Mouse (Mus musculus) heart, embryonic 16.5 days (tissue): ENCODE results near the gene Wrap73. TPM values are rescaled to one million over a fixed set of nuclear protein-coding genes. Genes with fewer than 3 reads are reported as not detected.
A peak's percentile ranks its signal among the peaks of the same experiment; 100 is the strongest.

Experiments used
- ATAC-seq: fragments of 200-750 bp; cut with Nextera tagmentation; replicated peaks from 2 replicates; pipeline ENCODE4 v1.8.0; 2017; ENCODE audit warnings: moderate number of reproducible peaks; ENCODE audit not compliant: insufficient read depth, low FRiP score; ENCODE audit errors: extremely low read depth
- H3K27ac ChIP-seq: fragments of 300-500 bp; sonication (generic); 2 replicates; pipeline ENCODE4 v1.5.1; 2014; ENCODE audit warnings: mild to moderate bottlenecking, low read length, control low read depth, moderate library complexity
- H3K27me3 ChIP-seq: fragments of 300-500 bp; sonication (generic); 2 replicates; pipeline ENCODE4 v1.6.1; 2014; ENCODE audit warnings: low read length, mixed read lengths; ENCODE audit not compliant: control insufficient read depth, insufficient read depth
- H3K36me3 ChIP-seq: fragments of 300-500 bp; sonication (generic); 2 replicates; pipeline ENCODE4 v1.6.1; 2014; ENCODE audit not compliant: control insufficient read depth, insufficient read depth
- H3K4me1 ChIP-seq: fragments of 300-500 bp; sonication (generic); 2 replicates; pipeline ENCODE4 v1.6.1; 2014; ENCODE audit warnings: low read length, mixed read lengths; ENCODE audit not compliant: control insufficient read depth, insufficient read depth
- H3K4me2 ChIP-seq: fragments of 300-500 bp; sonication (generic); 2 replicates; pipeline ENCODE4 v1.6.1; 2014; ENCODE audit warnings: low read depth, mild to moderate bottlenecking, control low read depth, low read length
- H3K4me3 ChIP-seq: fragments of 300-500 bp; sonication (generic); 2 replicates; pipeline ENCODE4 v1.5.1; 2014; ENCODE audit warnings: mild to moderate bottlenecking, control low read depth, low read length
- H3K9ac ChIP-seq: fragments of 300-500 bp; sonication (generic); 2 replicates; pipeline ENCODE4 v1.6.1; 2014; ENCODE audit warnings: low read length, control low read depth
- H3K9me3 ChIP-seq: fragments of 300-500 bp; sonication (generic); replicated peaks from 2 replicates; pipeline ENCODE4 v1.6.1; 2016; ENCODE audit warnings: low read length; ENCODE audit not compliant: control insufficient read depth
- WGBS: fragments of 180-500 bp; shearing (Covaris S2); extraction: QIAGEN DNeasy Blood & Tissue Kit; methylation state at CpG from one replicate; pipeline ENCODE4 v1.1.7; 2014; 5-methylcytosine and 5-hydroxymethylcytosine counted together
- polyA plus RNA-seq: library from polyadenylated mRNA; unstranded; fragments of >200 nt; fragmentation: Nextera tagmentation; extraction: Ambion mirVana; gene quantifications from 2 replicates; pipeline ENCODE4 v1.2.1, GENCODE M21; 2015

Wrap73 gene
- polyA plus RNA-seq, 1 experiment from 2014 or later: 23.5 TPM

- Histone ChIP-seq H3K36me3 (no peaks in the 10 kb centered on the region), H3K9ac (peak overlapping the region; percentile 17; the same call in 1 of the 2 replicates), H3K4me2 (no peak overlapping the region), H3K4me3 (no peak overlapping the region), H3K9me3 (no peaks in the 10 kb centered on the region), H3K27me3 (no peaks in the 10 kb centered on the region), H3K4me1 (peaks cover 20% of the 10 kb centered on the region), H3K27ac (peak overlapping the region; percentile 58; the same call in 1 of the 2 replicates)
- 65% methylated on average over 6 of the region's 6 CpGs for WGBS
- ATAC-seq: no peak
Measured at GRCm38 (mm10) chr4:154209054-154209453, 66.9 kb downstream of the Wrap73 start.

- Histone ChIP-seq H3K9me3 (no peaks in the 10 kb centered on the region), H3K4me3 (no peak overlapping the region), H3K27ac (peak overlapping the region; percentile 61), H3K4me2 (no peak overlapping the region), H3K9ac (no peak overlapping the region), H3K36me3 (no peaks in the 10 kb centered on the region), H3K4me1 (peaks cover 22% of the 10 kb centered on the region), H3K27me3 (no peaks in the 10 kb centered on the region)
- ATAC-seq: no peak
- 25% methylated on average over 3 of the region's 3 CpGs for WGBS
Measured at GRCm38 (mm10) chr4:154209825-154210224, 67.7 kb downstream of the Wrap73 start.

- no peak overlapping the region for H3K27ac ChIP-seq
- H3K4me3 ChIP-seq: no peak overlapping the region
- H3K36me3 ChIP-seq: no peaks in the 10 kb centered on the region
- no peak for ATAC-seq
- H3K9me3 ChIP-seq: no peaks in the 10 kb centered on the region
- no peak overlapping the region for H3K4me2 ChIP-seq
- 80% methylated on average over 13 of the region's 13 CpGs for WGBS
- no peaks in the 10 kb centered on the region for H3K27me3 ChIP-seq
- H3K4me1 ChIP-seq: peaks cover 18% of the 10 kb centered on the region
- H3K9ac ChIP-seq: no peak overlapping the region
Measured at GRCm38 (mm10) chr4:154211459-154211858, 69.3 kb downstream of the Wrap73 start.

- Histone ChIP-seq H3K4me3 (no peak overlapping the region), H3K4me2 (peak overlapping the region; percentile 3; the same call in 1 of the 2 replicates), H3K27me3 (no peaks in the 10 kb centered on the region), H3K9me3 (no peaks in the 10 kb centered on the region), H3K9ac (peak overlapping the region; percentile 58), H3K27ac (peak overlapping the region; percentile 92), H3K36me3 (no peaks in the 10 kb centered on the region), H3K4me1 (peaks cover 24% of the 10 kb centered on the region)
- ATAC-seq: peak; percentile 85
- 24% methylated on average over 7 of the region's 7 CpGs for WGBS
Measured at GRCm38 (mm10) chr4:154213586-154213985, 71.4 kb downstream of the Wrap73 start.

- Histone ChIP-seq H3K27me3 (no peaks in the 10 kb centered on the region), H3K9me3 (no peaks in the 10 kb centered on the region), H3K4me1 (peaks cover 24% of the 10 kb centered on the region), H3K36me3 (no peaks in the 10 kb centered on the region), H3K4me2 (no peak overlapping the region; the same call in 1 of the 2 replicates), H3K9ac (peak overlapping the region; percentile 58), H3K27ac (peak overlapping the region; percentile 92), H3K4me3 (no peak overlapping the region)
- WGBS: 14% methylated on average over 5 of the region's 5 CpGs
- peak; percentile 35; the same call in 1 of the 2 replicates for ATAC-seq
Measured at GRCm38 (mm10) chr4:154214075-154214474, 71.9 kb downstream of the Wrap73 start.

Other genes starting within 250 kb of the Wrap73 start
- gene A430005L14Rik, start 185.1 kb upstream of the Wrap73 start, polyA plus RNA-seq: 47.3 and 48.4 TPM in 2 replicates
- 8.5 and 8.6 TPM in 2 replicates for gene Dffb, start 167.2 kb upstream of the Wrap73 start, polyA plus RNA-seq
- gene Cep104, start 167.2 kb upstream of the Wrap73 start, polyA plus RNA-seq: 14.1 and 17.7 TPM in 2 replicates
- gene Lrrc47, start 130.6 kb upstream of the Wrap73 start, polyA plus RNA-seq: 14.7 and 15.1 TPM in 2 replicates
- gene Smim1, start 116.1 kb upstream of the Wrap73 start, polyA plus RNA-seq: 29.3 and 38.1 TPM in 2 replicates
- gene Ccdc27, start 99.7 kb upstream of the Wrap73 start, polyA plus RNA-seq: not detected in 2 replicates
- 0.20 and 0.31 TPM in 2 replicates for gene Trp73, start 2.2 kb upstream of the Wrap73 start, polyA plus RNA-seq
- gene Tprgl, start 18.3 kb downstream of the Wrap73 start, polyA plus RNA-seq: 143 and 147 TPM in 2 replicates
- gene Megf6, start 28.4 kb downstream of the Wrap73 start, polyA plus RNA-seq: 33.8 and 38.8 TPM in 2 replicates
- 4.3 and 5.3 TPM in 2 replicates for gene Arhgef16, start 159.3 kb downstream of the Wrap73 start, polyA plus RNA-seq
- gene B230104I21Rik, start 193.8 kb downstream of the Wrap73 start, polyA plus RNA-seq: 0.17 TPM in 1 of 2 replicates, not detected in the other